In the genomic region with DNA sequence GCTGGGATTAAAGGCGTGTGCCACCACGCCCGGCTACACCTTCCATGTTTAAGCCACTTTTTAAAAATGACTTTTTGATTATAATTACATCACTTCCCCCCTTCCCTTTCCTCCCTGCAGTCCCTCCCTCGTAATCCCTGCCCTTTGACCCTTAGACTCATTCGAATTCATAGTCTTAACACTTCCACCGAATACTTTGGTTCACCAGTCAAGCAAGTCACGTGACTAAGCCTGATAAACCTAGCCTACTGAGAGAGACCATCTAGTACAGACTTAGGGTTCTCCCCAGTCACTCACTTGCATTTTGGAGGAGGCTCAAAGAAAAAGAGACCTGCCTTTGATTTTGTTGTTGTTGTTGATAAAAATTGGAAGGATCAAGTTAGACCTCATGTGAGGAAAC, we compare ENCODE assay signal across 11 mouse cellular contexts. TPM values are rescaled to one million over a fixed set of nuclear protein-coding genes. Genes with fewer than 3 reads are reported as not detected.
DNase-seq lines count a peak whose midpoint lies in the region; ATAC-seq and TF ChIP-seq lines count a peak whose summit lies in the region.
"Had no signal": no experiment of that assay in that cellular context is flagged by ENCODE, and none has a peak within 500 bp of the region (broad histone marks: within the 10 kb centered on the region; RNA-seq: fewer than 3 reads in every experiment).

No protein-coding gene starts in this region.

- peak overlapping the region; percentile 70 for H3K27ac ChIP-seq in forebrain, embryonic 15.5 days (replicated peaks)
- no peak overlapping the region for H3K27ac ChIP-seq in forebrain, embryonic 13.5 days
- H3K27ac ChIP-seq in kidney, adult 2 months (ENCODE audit: insufficient read depth, low read depth, low read length), result peak overlapping the region; percentile 98
- H3K27ac ChIP-seq in midbrain, embryonic 13.5 days, result no peak overlapping the region
- H3K27ac ChIP-seq in midbrain, embryonic 14.5 days (replicated peaks; ENCODE audit: low read depth, low read length), result no peak overlapping the region
- peak overlapping the region; percentile 50 for H3K27ac ChIP-seq in stomach, embryonic 16.5 days (ENCODE audit: low read length)
- H3K27ac ChIP-seq: macrophage had no signal

- H3K27me3 ChIP-seq in forebrain, embryonic 15.5 days, result no peaks in the 10 kb centered on the region
- no peaks in the 10 kb centered on the region for H3K27me3 ChIP-seq in forebrain, embryonic 13.5 days
- H3K27me3 ChIP-seq in kidney, adult 2 months (replicated peaks; ENCODE audit: control insufficient read depth, insufficient read depth, low read length), result no peaks in the 10 kb centered on the region
- no peaks in the 10 kb centered on the region for H3K27me3 ChIP-seq in midbrain, embryonic 13.5 days
- no peaks in the 10 kb centered on the region for H3K27me3 ChIP-seq in midbrain, embryonic 14.5 days (ENCODE audit: control insufficient read depth, insufficient read depth, low read length)
- H3K27me3 ChIP-seq in stomach, embryonic 16.5 days (ENCODE audit: control insufficient read depth, insufficient read depth, low read length), result no peaks in the 10 kb centered on the region

- H3K9me3 ChIP-seq in forebrain, embryonic 15.5 days, result no peaks in the 10 kb centered on the region
- H3K9me3 ChIP-seq in forebrain, embryonic 13.5 days (replicated peaks), result no peaks in the 10 kb centered on the region
- H3K9me3 ChIP-seq in midbrain, embryonic 13.5 days, result no peaks in the 10 kb centered on the region
- no peaks in the 10 kb centered on the region for H3K9me3 ChIP-seq in midbrain, embryonic 14.5 days (ENCODE audit: control insufficient read depth, low read length)
- H3K9me3 ChIP-seq in stomach, embryonic 16.5 days (replicated peaks; ENCODE audit: control insufficient read depth, low read length), result no peaks in the 10 kb centered on the region

- H3K4me2 ChIP-seq in forebrain, embryonic 15.5 days (replicated peaks), result no peak overlapping the region
- H3K4me2 ChIP-seq in forebrain, embryonic 13.5 days, result no peak overlapping the region
- H3K4me2 ChIP-seq in midbrain, embryonic 13.5 days (replicated peaks), result no peak overlapping the region
- H3K4me2 ChIP-seq in midbrain, embryonic 14.5 days (ENCODE audit: low read length), result no peak overlapping the region
- no peak overlapping the region for H3K4me2 ChIP-seq in stomach, embryonic 16.5 days (ENCODE audit: low read depth, low read length)

- H3K4me3 ChIP-seq in forebrain, embryonic 15.5 days, result no peak overlapping the region
- no peak overlapping the region for H3K4me3 ChIP-seq in forebrain, embryonic 13.5 days
- no peak overlapping the region for H3K4me3 ChIP-seq in kidney, adult 2 months (ENCODE audit: insufficient read depth, low read depth, low read length)
- no peak overlapping the region for H3K4me3 ChIP-seq in midbrain, embryonic 13.5 days (replicated peaks)
- H3K4me3 ChIP-seq in midbrain, embryonic 14.5 days (replicated peaks; ENCODE audit: low read depth, low read length), result no peak overlapping the region
- no peak overlapping the region for H3K4me3 ChIP-seq in stomach, embryonic 16.5 days (replicated peaks; ENCODE audit: low read length)

- no peak for TF ChIP-seq POLR2A in kidney, adult 2 months (IDR thresholded peaks at IDR 0.05; ENCODE audit: low read depth, low read length)

- TF ChIP-seq CTCF in kidney, adult 2 months (conservative IDR thresholded peaks at IDR 0.05; ENCODE audit: insufficient read depth, insufficient read length, low read depth, low read length), result no peak

- H3K4me1 ChIP-seq in forebrain, embryonic 15.5 days, result peaks cover 8% of the 10 kb centered on the region
- peaks cover 7% of the 10 kb centered on the region; the same call in 1 of the 2 replicates for H3K4me1 ChIP-seq in forebrain, embryonic 13.5 days
- H3K4me1 ChIP-seq in kidney, adult 2 months (ENCODE audit: control insufficient read depth, insufficient read depth, low read length), result peaks cover 11% of the 10 kb centered on the region
- H3K4me1 ChIP-seq in midbrain, embryonic 13.5 days (replicated peaks), result peaks cover 7% of the 10 kb centered on the region
- 0 out of 2 replicates have a peak, but pooled peaks cover 4% of the 10 kb centered on the region for H3K4me1 ChIP-seq in midbrain, embryonic 14.5 days (ENCODE audit: control insufficient read depth, insufficient read depth, low read length)
- H3K4me1 ChIP-seq in stomach, embryonic 16.5 days (ENCODE audit: control insufficient read depth, insufficient read depth, low read length), result peaks cover 12% of the 10 kb centered on the region

- H3K9ac ChIP-seq in forebrain, embryonic 15.5 days (replicated peaks), result no peak overlapping the region
- H3K9ac ChIP-seq in forebrain, embryonic 13.5 days, result no peak overlapping the region
- H3K9ac ChIP-seq in midbrain, embryonic 13.5 days (replicated peaks), result no peak overlapping the region
- H3K9ac ChIP-seq in midbrain, embryonic 14.5 days (replicated peaks; ENCODE audit: low read length), result no peak overlapping the region
- no peak overlapping the region; the same call in 1 of the 2 replicates for H3K9ac ChIP-seq in stomach, embryonic 16.5 days (ENCODE audit: low read length)

- ATAC-seq in forebrain, embryonic 15.5 days (replicated peaks), result no peak
- ATAC-seq in forebrain, embryonic 13.5 days, result no peak
- 0 out of 2 replicates have a peak, but pooled peaks have one; percentile 2 for ATAC-seq in midbrain, embryonic 13.5 days
- ATAC-seq in midbrain, embryonic 14.5 days (ENCODE audit: low FRiP score, low TSS enrichment), result no peak
- no peak for ATAC-seq in stomach, embryonic 16.5 days (ENCODE audit: insufficient read depth, low FRiP score)

- H3K36me3 ChIP-seq in forebrain, embryonic 15.5 days, result 0 out of 2 replicates have a peak, but pooled peaks cover 6% of the 10 kb centered on the region
- H3K36me3 ChIP-seq in forebrain, embryonic 13.5 days (ENCODE audit: poor library complexity, severe bottlenecking), result peaks cover 14% of the 10 kb centered on the region; the same call in 1 of the 2 replicates
- no peaks in the 10 kb centered on the region; the same call in 1 of the 2 replicates for H3K36me3 ChIP-seq in kidney, adult 2 months (ENCODE audit: control insufficient read depth, insufficient read depth, low read length)
- H3K36me3 ChIP-seq in midbrain, embryonic 13.5 days, result peaks cover 14% of the 10 kb centered on the region
- H3K36me3 ChIP-seq in midbrain, embryonic 14.5 days (ENCODE audit: control insufficient read depth, insufficient read depth, low read length), result peaks cover 13% of the 10 kb centered on the region
- H3K36me3 ChIP-seq in stomach, embryonic 16.5 days (ENCODE audit: control insufficient read depth, insufficient read depth, low read length), result no peaks in the 10 kb centered on the region

- WGBS in forebrain, embryonic 15.5 days, result 80% methylated on average over 7 of the region's 7 CpGs
- 74% methylated on average over 7 of the region's 7 CpGs for WGBS in forebrain, embryonic 13.5 days
- 49% methylated on average over 7 of the region's 7 CpGs for WGBS in kidney, adult 2 months
- 62% methylated on average over 7 of the region's 7 CpGs for WGBS in midbrain, embryonic 13.5 days
- 57% methylated on average over 7 of the region's 7 CpGs for WGBS in midbrain, embryonic 14.5 days
- 51% methylated on average over 7 of the region's 7 CpGs for WGBS in stomach, embryonic 16.5 days

- DNase-seq in kidney, adult 2 months, result peak; percentile 57
- no peak for DNase-seq in kidney, postnatal 4 days
- DNase-seq in midbrain, embryonic 14.5 days, result no peak
- no peak for DNase-seq in adrenal gland, postnatal 10 days
- DNase-seq: right cerebral cortex, postnatal 14 days had no signal

RNA-seq across cellular contexts. Expression of gene F3, which starts 12.2 kb away (rescaled TPM):
- 8.3 and 8.9 TPM in 2 replicates for polyA plus RNA-seq in forebrain, embryonic 15.5 days (2015; fragmentation: Nextera tagmentation; extraction: Ambion mirVana)
- polyA plus RNA-seq in forebrain, embryonic 13.5 days (2015; fragmentation: Nextera tagmentation; extraction: Ambion mirVana), result 6.6 and 8.4 TPM in 2 replicates
- 16.8 and 17.4 TPM in 2 replicates for polyA plus RNA-seq in kidney, adult 2 months (2012; rRNA removed)
- polyA plus RNA-seq in midbrain, embryonic 13.5 days (2015; fragmentation: Nextera tagmentation; extraction: Ambion mirVana), result 5.0 and 5.5 TPM in 2 replicates
- 6.9 and 7.2 TPM in 2 replicates for polyA plus RNA-seq in midbrain, embryonic 14.5 days (2014; fragmentation: Nextera tagmentation; extraction: Ambion mirVana)
- polyA plus RNA-seq in stomach, embryonic 16.5 days (2015; fragmentation: Nextera tagmentation; extraction: Ambion mirVana), result 39.0 and 56.7 TPM in 2 replicates
- 10 to 100 TPM; 20.6 to 23.0 TPM for total RNA-seq in adrenal gland, postnatal 10 days (2021)
- total RNA-seq: monocyte, adult 5-6 weeks had no signal

Comparison
In these comparisons a context has a peak if more than half of its experiments do, and no peak if none do; other contexts are left out.
1. H3K27ac ChIP-seq: peak in forebrain, embryonic 15.5 days (single experiment), kidney, adult 2 months (single experiment) and stomach, embryonic 16.5 days (single experiment); none in forebrain, embryonic 13.5 days (single experiment), midbrain, embryonic 13.5 days (single experiment) and midbrain, embryonic 14.5 days (single experiment).